Mouse (Mus musculus): Measurements from ENCODE around the gene Sfrp5.
A peak's percentile ranks its signal among the peaks of the same experiment; 100 is the strongest.

DNA sequence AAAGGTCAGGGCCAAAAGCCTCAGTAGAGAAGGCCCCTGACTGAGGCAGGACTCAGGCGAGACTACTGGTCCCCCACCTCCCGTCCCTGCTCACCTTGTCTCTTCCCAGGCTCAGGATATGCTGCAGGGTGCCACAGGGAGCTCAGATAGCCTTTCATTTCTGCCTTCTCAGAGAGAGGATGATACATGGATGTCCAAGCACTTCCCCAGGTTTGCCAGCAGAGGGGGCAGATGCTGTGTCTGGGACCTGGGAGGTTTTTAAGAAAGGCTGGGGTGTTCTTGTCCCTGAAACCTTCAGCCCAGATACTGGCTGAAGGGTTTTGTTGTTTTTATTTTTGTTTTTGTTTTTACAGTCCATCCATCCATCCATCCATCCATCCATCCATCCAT, 15.3 kb upstream of the Sfrp5 start:
- TF ChIP-seq EP300 (IDR thresholded peaks at IDR 0.05; ENCODE audit: insufficient read depth, low read depth, low read length) = no peak
- TF ChIP-seq CTCF (IDR thresholded peaks at IDR 0.05) = peak; percentile 79
- TF ChIP-seq POLR2A (IDR thresholded peaks at IDR 0.05; ENCODE audit: insufficient read depth, low read depth, low read length) = no peak
